Mouse (Mus musculus) kidney, adult 9 months (tissue): ENCODE data around the gene Fhad1.

ENCODE experiments used
- DNase-seq: peaks from one replicate; pipeline ENCODE4 v3.0.0; 2022

Gene Fhad1

GRCm38 (mm10) chr4:141964575-141964974 is 50.3 kb downstream of the Fhad1 start:
- no peak for DNase-seq

- DNase-seq: no peak
Observed at GRCm38 (mm10) chr4:141963907-141964306, 51.0 kb downstream of the Fhad1 start.

GRCm38 (mm10) chr4:141962811-141963685 is 51.8 kb downstream of the Fhad1 start:
- peak; percentile 23 for DNase-seq

- DNase-seq: no peak
Observed at GRCm38 (mm10) chr4:141960037-141960436, 54.8 kb downstream of the Fhad1 start.

GRCm38 (mm10) chr4:141959615-141960014 is 55.3 kb downstream of the Fhad1 start:
- DNase-seq: no peak

GRCm38 (mm10) chr4:141958614-141959375 is 56.1 kb downstream of the Fhad1 start:
- no peak for DNase-seq

- DNase-seq: peak; percentile 77
Observed at GRCm38 (mm10) chr4:141958188-141958587, 56.7 kb downstream of the Fhad1 start.

GRCm38 (mm10) chr4:141957740-141958139 is 57.1 kb downstream of the Fhad1 start:
- DNase-seq: no peak

- peak; percentile 32 for DNase-seq
Observed at GRCm38 (mm10) chr4:141956931-141957330, 58.0 kb downstream of the Fhad1 start.

- no peak for DNase-seq
Observed at GRCm38 (mm10) chr4:141954770-141955720, 59.8 kb downstream of the Fhad1 start.

GRCm38 (mm10) chr4:141953859-141954258 is 61.0 kb downstream of the Fhad1 start:
- DNase-seq: no peak

- DNase-seq: no peak
Observed at GRCm38 (mm10) chr4:141953291-141953690, 61.6 kb downstream of the Fhad1 start.

- no peak for DNase-seq
Observed at GRCm38 (mm10) chr4:141952824-141953223, 62.1 kb downstream of the Fhad1 start.

- peak; percentile 21 for DNase-seq
Observed at GRCm38 (mm10) chr4:141952114-141952513, 62.8 kb downstream of the Fhad1 start.

- no peak for DNase-seq
Observed at GRCm38 (mm10) chr4:141949436-141949835, 65.4 kb downstream of the Fhad1 start.

GRCm38 (mm10) chr4:141948822-141949221 is 66.1 kb downstream of the Fhad1 start:
- DNase-seq: no peak

GRCm38 (mm10) chr4:141942403-141942802 is 72.5 kb downstream of the Fhad1 start:
- DNase-seq: no peak

GRCm38 (mm10) chr4:141941289-141941688 is 73.6 kb downstream of the Fhad1 start:
- DNase-seq: no peak

GRCm38 (mm10) chr4:141938535-141938934 is 76.3 kb downstream of the Fhad1 start:
- no peak for DNase-seq

- no peak for DNase-seq
Observed at GRCm38 (mm10) chr4:141932785-141933574, 81.9 kb downstream of the Fhad1 start.

GRCm38 (mm10) chr4:141931526-141931925 is 83.4 kb downstream of the Fhad1 start:
- DNase-seq: no peak

- no peak for DNase-seq
Observed at GRCm38 (mm10) chr4:141930001-141930400, 84.9 kb downstream of the Fhad1 start.
